Mouse (Mus musculus): ENCODE results near the gene Emc9. TPM values are rescaled to one million over a fixed set of nuclear protein-coding genes. Genes with fewer than 3 reads are reported as not detected.
A peak's percentile ranks its signal among the peaks of the same experiment; 100 is the strongest.

Emc9 gene
- total RNA-seq (2015) (11.2 and 15.9 TPM in 2 replicates), total RNA-seq (2017) (8.2 and 10.5 TPM in 2 replicates)

- ATAC-seq (ENCODE audit: poor library complexity, severe bottlenecking) = peak; percentile 83
Measured at GRCm38 (mm10) chr14:55584702-55585565, at the start of gene Emc9. Gene Emc9 (minus strand): TSS chr14:55585302.

DNA sequence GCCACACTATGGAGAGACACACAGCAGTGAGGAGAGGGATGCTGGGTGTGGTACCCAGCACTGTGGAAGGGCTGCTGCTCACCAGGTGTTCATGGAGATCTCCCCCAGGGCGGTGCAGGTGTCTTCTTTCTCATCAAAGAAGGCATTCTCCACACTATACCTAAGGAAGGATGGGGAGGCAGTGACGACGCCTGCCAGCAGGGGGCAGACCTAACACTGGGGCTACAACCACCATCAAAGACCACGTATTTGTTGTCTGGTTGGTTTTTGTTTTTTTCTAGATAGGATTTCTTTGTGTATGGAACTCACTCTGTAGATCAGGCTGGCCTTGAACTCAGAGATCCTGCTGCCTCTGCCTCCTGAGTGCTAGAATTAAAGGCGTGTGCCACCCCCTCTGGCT lies 44.2 kb upstream of the Emc9 start:
- peak; percentile 90 for ATAC-seq (ENCODE audit: poor library complexity, severe bottlenecking)

GRCm38 (mm10) chr14:55628077-55628827 lies 43.1 kb upstream of the Emc9 start:
- ATAC-seq (ENCODE audit: poor library complexity, severe bottlenecking) = no peak

- ATAC-seq (ENCODE audit: poor library complexity, severe bottlenecking) = peak; percentile 70
Measured at GRCm38 (mm10) chr14:55618486-55619195, 33.5 kb upstream of the Emc9 start.

GRCm38 (mm10) chr14:55617822-55618221 lies 32.7 kb upstream of the Emc9 start, which contains the start of gene Rec8:
Gene Rec8 (plus strand): TSS chr14:55618037.
- peak; percentile 60 for ATAC-seq (ENCODE audit: poor library complexity, severe bottlenecking)

DNA sequence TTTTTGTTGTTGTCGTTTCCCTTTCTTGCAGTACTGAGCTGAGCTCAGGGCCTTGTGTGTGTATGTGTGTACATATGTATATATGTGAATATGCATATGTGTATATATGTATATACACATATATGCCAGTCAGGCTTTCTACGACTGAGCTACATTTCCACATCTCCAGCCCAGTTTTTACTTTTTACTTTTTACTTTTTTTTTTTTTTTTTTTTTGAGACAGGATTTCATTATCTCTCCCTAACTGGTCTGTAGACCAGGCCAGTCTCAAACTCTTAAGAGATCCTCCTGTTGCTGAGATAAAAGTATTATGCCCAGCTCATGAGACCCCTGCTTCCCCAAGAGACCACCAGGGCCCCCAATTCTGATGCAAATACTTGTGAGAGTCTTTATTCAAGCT lies 31.7 kb upstream of the Emc9 start:
- ATAC-seq (ENCODE audit: poor library complexity, severe bottlenecking) = no peak

DNA sequence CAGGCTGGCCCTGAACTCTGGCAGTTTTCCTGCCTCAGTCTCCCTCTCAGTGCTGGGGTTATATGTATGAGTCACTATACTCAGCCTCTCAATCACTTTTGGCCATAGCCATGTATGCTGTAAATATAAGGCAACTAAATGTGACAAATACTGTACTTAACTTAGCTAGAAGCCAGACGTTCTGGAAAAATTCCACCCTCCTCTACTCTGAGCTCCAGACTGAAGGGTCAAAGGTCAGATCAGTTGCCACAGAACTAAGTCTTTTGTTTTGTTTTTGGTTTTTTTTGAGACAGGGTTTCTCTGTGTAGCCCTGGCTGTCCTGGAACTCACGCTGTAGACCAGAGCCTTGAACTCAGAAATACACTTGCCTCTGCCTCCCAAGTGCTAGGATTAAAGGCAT lies 30.8 kb upstream of the Emc9 start:
- ATAC-seq (ENCODE audit: poor library complexity, severe bottlenecking) = no peak

DNA sequence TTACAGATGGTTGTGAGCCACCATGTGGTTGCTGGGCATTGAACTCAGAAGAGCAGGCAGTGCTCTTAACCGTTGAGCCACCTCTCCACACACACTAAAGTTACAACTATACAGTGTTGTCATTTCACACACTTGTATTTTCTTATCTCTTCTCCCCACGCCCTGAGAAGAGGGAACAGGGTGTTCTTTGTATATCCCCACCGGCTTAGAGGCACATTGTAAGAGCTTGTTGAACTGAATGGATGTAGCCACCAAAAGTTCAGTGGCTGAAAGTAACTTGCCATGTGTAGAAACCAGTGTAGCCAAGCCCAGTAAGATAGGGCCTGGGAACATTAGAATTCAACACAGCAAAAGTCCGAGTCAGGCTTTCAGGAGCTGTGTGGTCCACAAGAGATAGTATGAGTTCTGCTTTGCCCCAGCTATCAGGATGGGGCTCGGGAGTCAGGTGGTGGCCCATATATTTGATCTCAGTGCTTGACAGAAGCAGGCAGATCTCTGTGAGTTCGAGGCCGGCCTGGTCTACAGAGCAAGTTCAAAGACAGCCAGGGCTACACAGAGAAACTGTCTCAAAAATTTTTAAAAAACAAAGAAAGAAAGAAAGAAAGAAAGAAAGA lies 29.6 kb upstream of the Emc9 start:
- no peak for ATAC-seq (ENCODE audit: poor library complexity, severe bottlenecking)

GRCm38 (mm10) chr14:55613346-55613745 lies 28.2 kb upstream of the Emc9 start:
- no peak for ATAC-seq (ENCODE audit: poor library complexity, severe bottlenecking)

GRCm38 (mm10) chr14:55608339-55608738 lies 23.2 kb upstream of the Emc9 start:
- ATAC-seq (ENCODE audit: poor library complexity, severe bottlenecking) = no peak

DNA sequence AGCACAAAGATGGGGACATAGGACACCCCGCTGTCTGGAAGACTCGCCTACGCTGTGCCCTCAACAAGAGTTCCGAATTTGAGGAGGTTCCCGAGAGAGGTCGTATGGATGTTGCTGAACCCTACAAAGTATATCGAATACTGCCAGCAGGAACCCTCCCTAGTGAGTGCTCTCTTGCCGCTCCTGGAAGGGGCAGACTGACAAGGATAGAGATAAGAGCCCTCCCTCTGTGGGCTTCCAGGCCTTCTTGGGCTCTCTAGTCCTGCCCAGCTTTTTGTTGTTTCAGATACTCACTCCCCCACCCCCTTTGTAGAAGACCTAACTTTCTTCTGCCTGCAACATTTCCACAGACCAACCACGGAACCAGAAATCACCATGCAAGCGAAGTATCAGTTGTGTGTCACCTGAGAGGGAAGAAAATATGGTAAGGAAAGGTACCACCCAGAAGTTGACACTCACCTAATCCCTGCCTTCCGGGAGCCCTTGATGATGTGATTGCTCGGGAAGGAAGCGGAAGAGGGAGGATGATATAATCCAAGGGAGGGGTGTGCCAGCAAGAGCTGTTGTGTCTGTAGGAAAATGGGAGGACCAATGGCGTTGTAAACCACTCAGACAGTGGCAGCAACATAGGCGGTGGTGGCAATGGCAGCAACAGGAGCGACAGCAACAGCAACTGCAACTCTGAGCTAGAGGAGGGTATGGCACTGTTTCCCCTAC lies 20.8 kb upstream of the Emc9 start:
- no peak for ATAC-seq (ENCODE audit: poor library complexity, severe bottlenecking)

GRCm38 (mm10) chr14:55604823-55605222 lies 19.7 kb upstream of the Emc9 start:
- ATAC-seq (ENCODE audit: poor library complexity, severe bottlenecking) = no peak

GRCm38 (mm10) chr14:55603633-55604576 lies 18.8 kb upstream of the Emc9 start:
- ATAC-seq (ENCODE audit: poor library complexity, severe bottlenecking) = peak; percentile 93

GRCm38 (mm10) chr14:55603271-55603632 lies 18.1 kb upstream of the Emc9 start, which contains the start of gene Irf9:
Gene Irf9 (plus strand): TSS chr14:55603571.
- ATAC-seq (ENCODE audit: poor library complexity, severe bottlenecking) = no peak

DNA sequence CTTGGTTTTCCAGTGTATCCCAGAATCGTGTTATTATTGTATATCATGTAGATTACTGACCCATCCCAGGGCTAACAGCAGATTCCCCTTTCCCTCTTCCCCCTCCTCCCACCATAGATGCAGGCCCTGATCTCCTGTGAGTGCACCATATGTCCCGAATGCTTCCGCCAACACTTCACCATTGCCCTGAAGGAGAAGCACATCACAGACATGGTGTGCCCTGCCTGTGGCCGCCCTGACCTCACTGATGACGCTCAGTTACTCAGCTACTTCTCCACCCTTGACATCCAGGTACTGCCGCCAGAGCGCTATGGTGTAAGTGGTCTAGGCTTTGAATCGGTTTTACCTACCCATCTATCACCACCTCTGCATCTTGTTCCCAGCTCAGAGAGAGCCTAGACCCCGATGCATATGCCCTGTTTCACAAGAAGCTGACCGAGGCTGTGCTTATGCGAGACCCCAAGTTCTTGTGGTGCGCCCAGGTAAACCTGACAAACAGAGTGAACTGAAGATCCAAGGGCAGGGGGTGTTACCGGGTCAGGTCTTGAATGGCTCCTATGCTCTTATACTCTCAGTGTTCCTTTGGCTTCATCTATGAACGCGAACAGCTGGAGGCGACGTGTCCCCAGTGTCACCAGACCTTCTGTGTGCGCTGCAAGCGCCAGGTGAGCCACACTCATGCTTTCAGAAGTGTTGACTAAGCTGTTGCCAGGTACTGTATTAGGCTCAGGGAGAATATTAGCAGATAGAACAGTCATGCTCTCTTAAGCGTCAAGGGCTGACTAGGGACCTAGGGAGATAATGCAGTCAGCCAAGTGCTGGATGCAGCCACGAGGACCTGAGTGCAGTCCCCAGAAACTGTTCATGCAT lies 13.7 kb upstream of the Emc9 start:
- no peak for ATAC-seq (ENCODE audit: poor library complexity, severe bottlenecking)

GRCm38 (mm10) chr14:55596036-55596690 lies 11.1 kb upstream of the Emc9 start:
- no peak for ATAC-seq (ENCODE audit: poor library complexity, severe bottlenecking)

DNA sequence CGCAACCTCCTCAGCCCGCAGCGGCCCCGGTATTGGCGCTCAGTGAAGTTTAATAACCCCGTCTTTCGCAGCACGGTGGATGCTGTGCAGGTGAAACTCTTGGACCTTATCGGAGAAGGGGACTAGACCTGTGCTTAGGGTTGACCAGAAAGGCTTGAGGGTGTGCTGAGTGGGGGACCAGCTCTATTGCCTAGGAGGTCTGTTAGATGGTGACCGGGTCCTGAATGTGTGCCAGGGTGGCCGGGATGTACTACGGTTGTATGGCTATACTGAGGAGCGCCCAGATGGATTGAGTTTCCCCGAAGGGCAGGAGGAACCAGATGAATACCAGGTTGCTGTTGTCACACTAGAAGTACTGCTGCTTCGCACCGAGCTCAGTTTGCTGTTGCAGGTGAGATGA lies 7.1 kb upstream of the Emc9 start:
- no peak for ATAC-seq (ENCODE audit: poor library complexity, severe bottlenecking)
